ENCODE assay signal across 24 mouse cellular contexts in the genomic region with DNA sequence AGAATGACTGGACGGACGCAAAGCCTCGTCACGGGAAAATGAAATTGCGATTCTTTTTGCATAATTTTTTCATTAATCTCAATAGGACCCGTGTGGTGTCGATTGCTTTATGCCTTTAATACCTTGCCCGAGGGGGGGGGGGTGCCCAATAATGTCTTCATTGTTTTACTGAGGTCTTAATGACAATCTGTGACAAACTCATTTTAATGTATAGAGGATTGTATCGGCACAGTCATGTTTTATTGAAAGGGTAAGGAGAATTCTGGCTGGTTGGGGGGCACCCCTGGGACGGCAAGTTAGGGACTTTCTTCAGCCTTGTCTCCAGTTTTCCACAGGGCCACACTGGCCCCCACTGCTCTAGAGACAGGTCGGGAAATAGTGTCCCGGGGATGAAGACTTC. TPM values are rescaled to one million over a fixed set of nuclear protein-coding genes. Genes with fewer than 3 reads are reported as not detected.
DNase-seq lines count a peak whose midpoint lies in the region; ATAC-seq lines count a peak whose summit lies in the region.
"Had no signal": no experiment of that assay in that cellular context is flagged by ENCODE, and none has a peak within 500 bp of the region (broad histone marks: within the 10 kb centered on the region; RNA-seq: fewer than 3 reads in every experiment).

No protein-coding gene starts in this region.

- H3K9me3 ChIP-seq in neural tube, embryonic 11.5 days (ENCODE audit: control insufficient read depth, low read length) = no peaks in the 10 kb centered on the region
- no peaks in the 10 kb centered on the region for H3K9me3 ChIP-seq in limb, embryonic 13.5 days
- no peaks in the 10 kb centered on the region for H3K9me3 ChIP-seq in neural tube, embryonic 15.5 days (replicated peaks)

- H3K27me3 ChIP-seq in neural tube, embryonic 11.5 days (ENCODE audit: control insufficient read depth, insufficient read depth, low read length) = peaks cover 19% of the 10 kb centered on the region
- peaks cover 75% of the 10 kb centered on the region for H3K27me3 ChIP-seq in limb, embryonic 13.5 days
- peaks cover 82% of the 10 kb centered on the region for H3K27me3 ChIP-seq in neural tube, embryonic 15.5 days (replicated peaks)

- H3K36me3 ChIP-seq in neural tube, embryonic 11.5 days (ENCODE audit: control insufficient read depth, insufficient read depth, low read length) = no peaks in the 10 kb centered on the region
- no peaks in the 10 kb centered on the region for H3K36me3 ChIP-seq in limb, embryonic 13.5 days
- no peaks in the 10 kb centered on the region for H3K36me3 ChIP-seq in neural tube, embryonic 15.5 days

- no peak overlapping the region for H3K4me3 ChIP-seq in neural tube, embryonic 11.5 days (ENCODE audit: low read depth, low read length)
- no peak overlapping the region for H3K4me3 ChIP-seq in limb, embryonic 13.5 days
- H3K4me3 ChIP-seq in neural tube, embryonic 15.5 days (replicated peaks) = no peak overlapping the region
- H3K4me3 ChIP-seq: erythroblast, embryonic 14.5 days had no signal

- H3K4me2 ChIP-seq in neural tube, embryonic 11.5 days (ENCODE audit: low read depth) = peak overlapping the region; percentile 67; the same call in 1 of the 2 replicates
- H3K4me2 ChIP-seq in limb, embryonic 13.5 days (replicated peaks) = peak overlapping the region; percentile 82
- no peak overlapping the region for H3K4me2 ChIP-seq in neural tube, embryonic 15.5 days

- H3K4me1 ChIP-seq in neural tube, embryonic 11.5 days (ENCODE audit: control insufficient read depth, insufficient read depth, low read length) = peaks cover 19% of the 10 kb centered on the region
- peaks cover 20% of the 10 kb centered on the region for H3K4me1 ChIP-seq in limb, embryonic 13.5 days
- peaks cover 19% of the 10 kb centered on the region for H3K4me1 ChIP-seq in neural tube, embryonic 15.5 days

- H3K27ac ChIP-seq in neural tube, embryonic 11.5 days (ENCODE audit: low read depth, low read length) = no peak overlapping the region
- no peak overlapping the region for H3K27ac ChIP-seq in limb, embryonic 13.5 days
- H3K27ac ChIP-seq in neural tube, embryonic 15.5 days (replicated peaks) = no peak overlapping the region
- H3K27ac ChIP-seq: kidney, postnatal 0 days had no signal

- H3K9ac ChIP-seq in neural tube, embryonic 11.5 days (ENCODE audit: low read length) = no peak overlapping the region
- H3K9ac ChIP-seq in limb, embryonic 13.5 days = no peak overlapping the region
- H3K9ac ChIP-seq in neural tube, embryonic 15.5 days (replicated peaks) = no peak overlapping the region

- WGBS in neural tube, embryonic 11.5 days = 27% methylated on average over 12 of the region's 12 CpGs
- WGBS in limb, embryonic 13.5 days = 39% methylated on average over 12 of the region's 12 CpGs
- 16% methylated on average over 12 of the region's 12 CpGs for WGBS in neural tube, embryonic 15.5 days

- no peak for ATAC-seq in neural tube, embryonic 11.5 days (ENCODE audit: insufficient read depth, low FRiP score, low TSS enrichment)
- ATAC-seq in limb, embryonic 13.5 days (ENCODE audit: low FRiP score, low read depth) = no peak
- peak; percentile 8; the same call in 1 of the 2 replicates for ATAC-seq in neural tube, embryonic 15.5 days (ENCODE audit: low FRiP score)
- no peak for ATAC-seq in megakaryocyte progenitor cell, adult 5-6 weeks (replicated peaks; ENCODE audit: poor library complexity)
- ATAC-seq: intestine, embryonic 16.5 days had no signal

- peak; percentile 35 to 47 for DNase-seq in cerebellum, postnatal 14 days
- DNase-seq in cerebellum, adult 11-12 months = no peak
- DNase-seq in neural tube, embryonic 11.5 days (ENCODE audit: low spot score) = peak; percentile 34
- no peak for DNase-seq in neural tube, embryonic 10.5 days (ENCODE audit: extremely low spot score, low spot score)
- no peak for DNase-seq in layer of hippocampus, adult 11-12 months (ENCODE audit: low spot score)
- DNase-seq: adrenal gland, adult 8-10 months; cerebellum, adult 11 months; layer of hippocampus, adult 9-11 months; lung, adult 2 months; lung, postnatal 36 days; thymus, adult 18-20 months had no signal

RNA-seq across cellular contexts. Expression of a gene that starts 45.7 kb away (rescaled TPM):
- polyA plus RNA-seq in neural tube, embryonic 11.5 days (2014; fragmentation: Nextera tagmentation; extraction: Ambion mirVana) = 0.23 and 0.35 TPM in 2 replicates
- polyA plus RNA-seq in limb, embryonic 13.5 days (2015; fragmentation: Nextera tagmentation; extraction: Ambion mirVana) = 0.18 and 0.37 TPM in 2 replicates
- polyA plus RNA-seq in neural tube, embryonic 15.5 days (2015; fragmentation: Nextera tagmentation; extraction: Ambion mirVana) = 0.14 and 0.60 TPM in 2 replicates
- total RNA-seq in megakaryocyte progenitor cell, adult 5-6 weeks (2015) = not detected in 2 replicates
- not detected in 2 replicates for total RNA-seq in megakaryocyte progenitor cell, adult 5-6 weeks (2017)
- total RNA-seq: adrenal gland, adult 8-10 months; common myeloid progenitor, adult 5-6 weeks; gastrocnemius, postnatal 4 days; heart, postnatal 25 days; liver, adult 2 months had no signal
- polyA plus RNA-seq: embryonic facial prominence, embryonic 11.5 days; erythroblast, embryonic 14.5 days; heart, embryonic 11.5 days; intestine, embryonic 16.5 days; kidney, postnatal 0 days; liver, adult 2 months; lung, adult 2 months; small intestine, adult 2 months had no signal

Comparison
In these comparisons a context has a peak if more than half of its experiments do, and no peak if none do; other contexts are left out.
1. DNase-seq: peak in cerebellum, postnatal 14 days (2 of 2) and neural tube, embryonic 11.5 days (single experiment); none in cerebellum, adult 11-12 months (single experiment), neural tube, embryonic 10.5 days (single experiment) and layer of hippocampus, adult 11-12 months (single experiment).